Mouse (Mus musculus): ENCODE data around the gene Nrxn2. TPM values are rescaled to one million over a fixed set of nuclear protein-coding genes. Genes with fewer than 3 reads are reported as not detected.

The Nrxn2 gene
- polyA plus RNA-seq, 1 experiment: 7.0 TPM

DNA sequence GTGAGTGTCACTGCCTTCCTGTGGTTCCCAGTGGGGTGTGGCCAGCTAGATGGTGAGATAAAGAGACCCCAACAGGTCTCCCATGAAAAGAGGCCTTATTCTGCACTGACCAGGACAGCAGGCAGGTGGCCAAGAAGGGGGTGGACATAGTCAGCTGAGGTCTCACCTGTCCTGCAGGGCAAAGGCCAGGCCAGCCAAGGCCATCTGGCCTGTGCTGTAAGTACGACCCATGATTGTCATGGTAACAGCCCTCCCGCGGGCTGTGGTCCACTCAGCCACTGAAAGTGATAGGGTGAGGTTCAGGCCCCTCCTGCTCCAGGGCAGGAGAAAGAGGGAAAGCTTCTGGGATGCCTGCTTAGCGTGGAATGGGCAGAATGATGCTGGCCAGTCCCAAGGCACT lies 153.5 kb downstream of the Nrxn2 start:
- Histone ChIP-seq H3K4me3 (ENCODE audit: low read depth, low read length) (no peak overlapping the region), H3K27me3 (ENCODE audit: control insufficient read depth, insufficient read depth, low read length, poor library complexity, severe bottlenecking) (no peaks in the 10 kb centered on the region), H3K9me3 (replicated peaks; ENCODE audit: control insufficient read depth, insufficient read depth, low read length, poor library complexity, severe bottlenecking) (no peaks in the 10 kb centered on the region), H3K27ac (ENCODE audit: insufficient read depth, low read length) (no peak overlapping the region), H3K9ac (ENCODE audit: low read depth, poor library complexity, severe bottlenecking) (no peak overlapping the region), H3K4me1 (ENCODE audit: control insufficient read depth, insufficient read depth, low read length) (no peaks in the 10 kb centered on the region), H3K36me3 (ENCODE audit: control insufficient read depth, insufficient read depth, low read length, poor library complexity, severe bottlenecking) (no peaks in the 10 kb centered on the region)
- TF ChIP-seq CTCF (IDR thresholded peaks at IDR 0.05; ENCODE audit: low read depth, low read length) (no peak), EP300 (IDR thresholded peaks at IDR 0.05; ENCODE audit: insufficient read depth, low read depth, low read length) (no peak), POLR2A (IDR thresholded peaks at IDR 0.05; ENCODE audit: insufficient read depth, low read length) (no peak)

Other genes with a start within 250 kb of the Nrxn2 start
- gene Majin, start 234.3 kb upstream of the Nrxn2 start, polyA plus RNA-seq (2011; ENCODE audit: insufficient read depth, insufficient read length, low read depth, missing spikeins): not detected in 2 replicates
- 1.0 TPM in 1 of 2 replicates, not detected in the other for gene Gpha2, start 192.4 kb upstream of the Nrxn2 start, polyA plus RNA-seq (2011; ENCODE audit: insufficient read depth, insufficient read length, low read depth, missing spikeins)
- gene Ppp2r5b, start 182.9 kb upstream of the Nrxn2 start, polyA plus RNA-seq (2011; ENCODE audit: insufficient read depth, insufficient read length, low read depth, missing spikeins): 12.2 and 17.1 TPM in 2 replicates
- gene Atg2a, start 177.1 kb upstream of the Nrxn2 start, polyA plus RNA-seq (2011; ENCODE audit: insufficient read depth, insufficient read length, low read depth, missing spikeins): 10.9 and 11.1 TPM in 2 replicates
- gene Ehd1, start 142.0 kb upstream of the Nrxn2 start, polyA plus RNA-seq (2011; ENCODE audit: insufficient read depth, insufficient read length, low read depth, missing spikeins): 81.0 and 81.6 TPM in 2 replicates
- 57.7 and 60.5 TPM in 2 replicates for gene Cdc42bpg, start 112.3 kb upstream of the Nrxn2 start, polyA plus RNA-seq (2011; ENCODE audit: insufficient read depth, insufficient read length, low read depth, missing spikeins)
- gene Men1, start 83.8 kb upstream of the Nrxn2 start, polyA plus RNA-seq (2011; ENCODE audit: insufficient read depth, insufficient read length, low read depth, missing spikeins): 34.8 and 40.5 TPM in 2 replicates
- 10.7 and 16.9 TPM in 2 replicates for gene Map4k2, start 77.6 kb upstream of the Nrxn2 start, polyA plus RNA-seq (2011; ENCODE audit: insufficient read depth, insufficient read length, low read depth, missing spikeins)
- gene Sf1, start 55.0 kb upstream of the Nrxn2 start, polyA plus RNA-seq (2011; ENCODE audit: insufficient read depth, insufficient read length, low read depth, missing spikeins): 333 and 355 TPM in 2 replicates
- 4.1 and 4.6 TPM in 2 replicates for gene Pygm, start 34.3 kb upstream of the Nrxn2 start, polyA plus RNA-seq (2011; ENCODE audit: insufficient read depth, insufficient read length, low read depth, missing spikeins)
- gene Rasgrp2, start 19.4 kb upstream of the Nrxn2 start, polyA plus RNA-seq (2011; ENCODE audit: insufficient read depth, insufficient read length, low read depth, missing spikeins): 37.9 and 48.6 TPM in 2 replicates
- gene Slc22a12, start 124.3 kb downstream of the Nrxn2 start, polyA plus RNA-seq (2011; ENCODE audit: insufficient read depth, insufficient read length, low read depth, missing spikeins): not detected in 2 replicates

Measured in ES-Bruce4 (cell line).